Mouse (Mus musculus) limb, embryonic 13.5 days (tissue): ENCODE results near the gene Dclk3. TPM values are rescaled to one million over a fixed set of nuclear protein-coding genes. Genes with fewer than 3 reads are reported as not detected.

Experiments used
- ATAC-seq: fragments of 200-750 bp; cut with Nextera tagmentation; 2 replicates; pipeline ENCODE4 v1.8.0; 2017; ENCODE audit warnings: low read depth, moderate number of reproducible peaks, moderate TSS enrichment; ENCODE audit not compliant: low FRiP score
- H3K27ac ChIP-seq: fragments of 300-500 bp; sonication (generic); 2 replicates; pipeline ENCODE4 v1.5.1; 2015; ENCODE audit warnings: inconsistent platforms, mild to moderate bottlenecking, moderate library complexity
- H3K27me3 ChIP-seq: fragments of 300-500 bp; sonication (generic); 2 replicates; pipeline ENCODE4 v1.6.1; 2015; ENCODE audit warnings: mild to moderate bottlenecking, inconsistent platforms
- H3K36me3 ChIP-seq: fragments of 300-500 bp; sonication (generic); 2 replicates; pipeline ENCODE4 v1.6.1; 2015; ENCODE audit warnings: inconsistent platforms, mild to moderate bottlenecking, moderate library complexity
- H3K4me1 ChIP-seq: fragments of 300-500 bp; sonication (generic); 2 replicates; pipeline ENCODE4 v1.6.1; 2015; ENCODE audit warnings: inconsistent platforms
- H3K4me2 ChIP-seq: fragments of 300-500 bp; sonication (generic); replicated peaks from 2 replicates; pipeline ENCODE4 v1.6.1; 2015; ENCODE audit warnings: inconsistent platforms, mild to moderate bottlenecking, moderate library complexity
- H3K4me3 ChIP-seq: fragments of 300-500 bp; sonication (generic); 2 replicates; pipeline ENCODE4 v1.5.1; 2015; ENCODE audit warnings: moderate library complexity, mild to moderate bottlenecking, inconsistent platforms
- H3K9ac ChIP-seq: fragments of 300-500 bp; sonication (generic); 2 replicates; pipeline ENCODE4 v1.6.1; 2015; ENCODE audit warnings: mild to moderate bottlenecking, inconsistent platforms
- H3K9me3 ChIP-seq: fragments of 300-500 bp; sonication (generic); 2 replicates; pipeline ENCODE4 v1.6.1; 2016; ENCODE audit warnings: inconsistent platforms
- WGBS: fragments of 180-500 bp; shearing (Covaris S2); methylation state at CpG from one replicate; pipeline ENCODE4 v1.1.7; 2015; 5-methylcytosine and 5-hydroxymethylcytosine counted together
- polyA plus RNA-seq: library from polyadenylated mRNA; unstranded; fragments of >200 nt; fragmentation: Nextera tagmentation; extraction: Ambion mirVana; gene quantifications from 2 replicates; pipeline ENCODE4 v1.2.1, GENCODE M21; 2015

Gene Dclk3
- polyA plus RNA-seq, 1 experiment from 2014 or later = 0.46 TPM

DNA sequence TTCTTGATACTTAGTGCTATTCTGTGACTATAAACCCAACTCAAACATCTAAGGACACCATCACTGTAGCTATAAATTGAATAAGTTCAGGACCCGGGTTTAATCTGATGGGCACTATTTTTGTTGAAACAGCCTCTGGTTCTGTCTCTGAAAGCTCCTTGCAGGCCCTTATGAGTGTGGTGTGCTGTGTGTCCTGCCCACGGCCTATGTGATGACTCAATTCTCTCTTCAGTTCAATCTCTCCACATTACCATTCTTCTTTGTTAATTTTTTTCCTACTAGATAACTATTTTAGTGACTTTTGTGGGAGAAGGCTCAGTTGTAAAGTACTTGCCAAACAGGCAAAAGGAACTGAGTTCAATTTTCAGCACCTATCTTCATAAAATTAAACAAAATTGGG is 7.3 kb downstream of the Dclk3 start:
- H3K27me3 ChIP-seq = peaks cover 3% of the 10 kb centered on the region
- H3K4me3 ChIP-seq = no peak overlapping the region
- no peaks in the 10 kb centered on the region for H3K36me3 ChIP-seq
- no peak overlapping the region for H3K27ac ChIP-seq
- no peak overlapping the region for H3K4me2 ChIP-seq
- no peaks in the 10 kb centered on the region for H3K4me1 ChIP-seq
- H3K9me3 ChIP-seq = no peaks in the 10 kb centered on the region
- WGBS = 78% methylated on average over 2 of the region's 2 CpGs
- H3K9ac ChIP-seq = no peak overlapping the region
- ATAC-seq = no peak

DNA sequence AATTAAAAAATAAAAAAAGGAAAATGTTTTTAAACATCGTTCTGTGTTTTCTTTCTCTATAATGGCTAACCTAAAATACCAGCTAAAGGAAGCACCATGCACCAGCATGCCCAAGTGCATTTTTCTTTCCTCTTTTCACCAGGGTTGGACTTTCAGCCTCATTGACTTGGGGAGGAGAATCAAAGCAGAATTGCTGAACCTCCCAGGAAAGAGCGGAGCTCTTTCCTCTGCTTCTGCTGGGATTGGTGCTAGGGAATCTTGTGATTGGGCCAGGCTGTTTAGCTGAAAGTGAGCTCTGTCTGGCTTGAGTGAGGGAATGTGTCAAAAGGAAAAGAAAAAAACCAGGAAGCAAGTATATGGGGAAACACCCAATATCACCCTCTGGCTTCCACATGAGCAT is 10.1 kb downstream of the Dclk3 start:
- no peak for ATAC-seq
- Histone ChIP-seq H3K4me1 (no peaks in the 10 kb centered on the region), H3K27ac (no peak overlapping the region), H3K4me3 (no peak overlapping the region), H3K4me2 (no peak overlapping the region), H3K27me3 (no peaks in the 10 kb centered on the region), H3K36me3 (no peaks in the 10 kb centered on the region), H3K9me3 (no peaks in the 10 kb centered on the region), H3K9ac (no peak overlapping the region)
- WGBS = 85% methylated on average over 2 of the region's 2 CpGs

DNA sequence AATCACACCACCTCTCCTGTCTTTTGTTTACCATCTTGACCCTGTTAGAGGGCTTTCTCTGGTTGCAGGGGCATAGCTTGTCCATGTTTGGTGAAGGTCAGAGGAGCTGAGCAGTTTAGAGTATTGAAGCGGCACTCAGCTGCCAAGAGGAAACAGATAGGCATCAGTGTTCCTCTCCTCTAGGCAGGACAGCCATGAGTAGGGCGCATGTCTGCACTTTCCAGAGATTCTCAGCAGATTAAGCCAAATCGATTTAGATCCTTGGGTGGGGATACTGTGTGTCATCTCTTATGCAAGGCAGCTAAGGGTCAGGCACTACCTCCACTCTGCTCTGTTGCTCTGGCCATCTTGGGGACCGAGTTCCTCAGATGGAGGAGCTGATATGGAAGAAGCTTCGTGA is 11.0 kb downstream of the Dclk3 start:
- Histone ChIP-seq H3K4me3 (no peak overlapping the region), H3K9me3 (no peaks in the 10 kb centered on the region), H3K4me1 (no peaks in the 10 kb centered on the region), H3K27ac (no peak overlapping the region), H3K4me2 (no peak overlapping the region), H3K36me3 (no peaks in the 10 kb centered on the region), H3K27me3 (no peaks in the 10 kb centered on the region), H3K9ac (no peak overlapping the region)
- ATAC-seq = no peak
- 88% methylated on average over 5 of the region's 5 CpGs for WGBS

DNA sequence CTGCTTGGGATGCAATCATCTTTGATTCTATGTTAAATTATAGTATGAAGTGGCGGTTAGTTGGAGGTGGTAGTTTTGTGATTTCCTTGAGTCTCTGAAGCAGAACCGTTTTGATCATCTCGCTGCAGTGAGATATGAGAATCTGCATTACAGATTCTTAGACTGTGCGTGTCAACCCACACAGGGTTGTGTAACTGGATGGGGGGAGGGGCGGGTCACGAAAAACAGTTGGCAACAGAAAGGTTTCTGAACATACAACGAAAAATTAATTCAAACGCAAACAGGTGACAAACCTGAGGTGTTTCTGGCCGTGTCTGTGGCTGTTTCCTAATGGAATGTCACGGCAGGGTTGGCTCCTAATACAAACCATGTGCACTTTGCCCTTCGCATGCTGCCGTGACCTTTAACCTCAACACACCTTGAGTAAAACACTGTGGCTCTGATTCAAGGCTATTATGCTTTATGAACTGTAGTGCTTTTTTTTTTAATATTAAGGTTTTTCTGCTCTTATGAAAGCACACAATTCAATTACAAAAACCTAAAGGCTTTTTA is 12.0 kb downstream of the Dclk3 start:
- no peak for ATAC-seq
- no peaks in the 10 kb centered on the region for H3K36me3 ChIP-seq
- no peak overlapping the region for H3K27ac ChIP-seq
- no peak overlapping the region for H3K9ac ChIP-seq
- no peak overlapping the region for H3K4me2 ChIP-seq
- no peaks in the 10 kb centered on the region for H3K4me1 ChIP-seq
- no peaks in the 10 kb centered on the region for H3K9me3 ChIP-seq
- H3K4me3 ChIP-seq = no peak overlapping the region
- 53% methylated on average over 12 of the region's 12 CpGs for WGBS
- H3K27me3 ChIP-seq = no peaks in the 10 kb centered on the region

DNA sequence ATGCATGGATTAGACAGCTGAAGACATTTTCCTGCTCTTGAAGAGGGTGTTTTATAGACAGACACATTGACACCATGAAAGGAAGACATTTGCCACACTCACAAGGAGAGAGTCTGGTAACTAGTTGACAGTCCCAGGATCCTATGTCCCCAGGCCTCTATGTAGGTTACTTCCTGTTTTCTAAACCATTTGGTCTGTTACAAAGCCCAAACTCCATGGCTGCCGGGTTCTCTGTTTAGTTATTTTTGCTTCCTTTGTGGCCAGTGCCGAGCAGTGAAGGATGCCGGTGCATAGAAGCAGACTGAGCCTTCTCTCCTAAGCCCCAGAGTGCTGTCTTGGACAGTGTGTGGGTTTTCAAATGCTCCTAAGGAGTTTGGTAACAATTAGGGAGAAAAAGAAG is 15.0 kb downstream of the Dclk3 start:
- H3K27ac ChIP-seq = no peak overlapping the region
- H3K4me2 ChIP-seq = no peak overlapping the region
- no peaks in the 10 kb centered on the region for H3K9me3 ChIP-seq
- no peak for ATAC-seq
- no peak overlapping the region for H3K9ac ChIP-seq
- H3K4me3 ChIP-seq = no peak overlapping the region
- H3K36me3 ChIP-seq = no peaks in the 10 kb centered on the region
- 63% methylated on average over 3 of the region's 3 CpGs for WGBS
- no peaks in the 10 kb centered on the region for H3K27me3 ChIP-seq
- H3K4me1 ChIP-seq = no peaks in the 10 kb centered on the region

DNA sequence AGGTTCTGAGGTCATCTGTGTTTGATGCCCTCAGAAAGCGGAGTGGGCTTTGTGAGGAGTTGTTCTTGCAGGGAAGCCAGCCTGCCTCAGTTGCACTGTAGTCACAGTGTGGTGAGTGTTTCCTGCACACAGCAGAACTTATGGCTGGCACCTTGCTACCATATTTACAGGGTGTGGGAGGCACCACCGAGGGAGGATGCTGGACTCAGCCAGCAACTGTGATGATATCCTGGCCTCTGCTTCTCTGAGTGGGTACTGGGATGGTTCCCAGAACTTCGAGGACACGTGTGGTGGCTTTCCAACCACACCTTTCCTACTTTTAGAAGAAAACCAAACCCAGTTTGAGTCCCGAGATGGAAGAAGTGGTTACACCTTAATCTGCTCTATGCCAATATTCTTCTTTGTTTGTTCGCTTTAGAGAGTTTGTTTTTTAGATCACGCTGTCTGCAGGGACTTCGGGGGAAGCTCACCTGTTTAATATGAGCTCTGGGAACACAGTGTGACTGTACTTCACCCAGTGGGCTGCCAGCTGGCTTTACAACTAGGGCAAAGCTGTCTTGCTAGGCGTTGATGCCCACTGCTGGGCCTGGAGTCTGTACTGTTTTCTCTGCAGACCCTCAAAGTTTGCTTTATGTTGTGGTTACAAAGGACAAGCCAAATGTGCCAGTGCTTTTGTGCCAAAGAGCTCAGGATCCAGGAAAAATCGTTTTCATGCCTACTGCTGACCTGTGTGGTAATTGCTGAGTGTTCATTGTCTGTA is 18.5 kb downstream of the Dclk3 start:
- no peaks in the 10 kb centered on the region for H3K36me3 ChIP-seq
- no peaks in the 10 kb centered on the region for H3K9me3 ChIP-seq
- H3K4me3 ChIP-seq = no peak overlapping the region
- no peak for ATAC-seq
- WGBS = 79% methylated on average over 10 of the region's 10 CpGs
- H3K27ac ChIP-seq = no peak overlapping the region
- peaks cover 20% of the 10 kb centered on the region for H3K4me1 ChIP-seq
- H3K27me3 ChIP-seq = no peaks in the 10 kb centered on the region
- H3K4me2 ChIP-seq = no peak overlapping the region
- no peak overlapping the region for H3K9ac ChIP-seq

DNA sequence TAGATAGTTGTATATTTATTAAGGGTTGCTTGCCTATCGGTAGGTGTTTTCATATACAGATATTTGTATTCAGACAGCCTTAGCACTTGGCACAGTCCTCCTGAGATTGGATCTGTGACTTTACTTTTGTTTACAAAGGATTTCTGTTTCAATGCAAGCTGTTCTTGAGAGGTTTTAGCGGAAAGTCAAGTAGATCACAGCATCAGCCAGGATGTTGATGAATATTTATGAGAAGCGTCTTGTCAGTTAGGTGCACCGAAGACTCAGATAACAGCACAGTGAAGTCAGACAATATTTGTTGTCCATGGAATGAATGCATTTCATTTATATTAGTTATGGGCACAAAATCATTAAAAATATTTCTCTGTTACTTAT is 19.0 kb downstream of the Dclk3 start:
- Histone ChIP-seq H3K27me3 (no peaks in the 10 kb centered on the region), H3K27ac (no peak overlapping the region), H3K4me2 (no peak overlapping the region), H3K9me3 (no peaks in the 10 kb centered on the region), H3K36me3 (no peaks in the 10 kb centered on the region), H3K4me1 (peaks cover 22% of the 10 kb centered on the region), H3K9ac (no peak overlapping the region), H3K4me3 (no peak overlapping the region)
- WGBS = 85% methylated on average over 4 of the region's 4 CpGs
- ATAC-seq = no peak

DNA sequence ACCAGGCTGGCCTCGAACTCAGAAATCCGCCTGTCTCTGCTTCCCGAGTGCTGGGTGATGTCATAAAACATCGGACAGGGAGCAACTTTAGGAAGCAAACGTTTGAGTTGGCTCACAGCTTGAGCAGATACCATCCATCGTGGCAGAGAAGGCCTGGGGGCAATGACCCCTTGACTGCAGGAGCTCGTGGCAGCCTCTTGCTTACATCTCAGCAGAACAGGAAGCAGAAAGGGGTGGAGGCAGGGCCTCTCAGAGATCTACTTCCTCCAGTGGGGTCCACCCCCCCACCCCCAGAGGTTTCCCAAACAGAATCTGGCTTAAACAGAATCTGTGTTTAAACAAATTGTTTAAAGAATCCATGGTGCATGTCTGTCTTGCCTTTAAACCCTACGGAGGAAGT is 20.6 kb downstream of the Dclk3 start:
- Histone ChIP-seq H3K27ac (no peak overlapping the region), H3K4me2 (no peak overlapping the region), H3K36me3 (no peaks in the 10 kb centered on the region), H3K4me1 (peaks cover 22% of the 10 kb centered on the region), H3K9ac (no peak overlapping the region), H3K9me3 (no peaks in the 10 kb centered on the region), H3K27me3 (no peaks in the 10 kb centered on the region), H3K4me3 (no peak overlapping the region)
- WGBS = 62% methylated on average over 8 of the region's 8 CpGs
- ATAC-seq = no peak

DNA sequence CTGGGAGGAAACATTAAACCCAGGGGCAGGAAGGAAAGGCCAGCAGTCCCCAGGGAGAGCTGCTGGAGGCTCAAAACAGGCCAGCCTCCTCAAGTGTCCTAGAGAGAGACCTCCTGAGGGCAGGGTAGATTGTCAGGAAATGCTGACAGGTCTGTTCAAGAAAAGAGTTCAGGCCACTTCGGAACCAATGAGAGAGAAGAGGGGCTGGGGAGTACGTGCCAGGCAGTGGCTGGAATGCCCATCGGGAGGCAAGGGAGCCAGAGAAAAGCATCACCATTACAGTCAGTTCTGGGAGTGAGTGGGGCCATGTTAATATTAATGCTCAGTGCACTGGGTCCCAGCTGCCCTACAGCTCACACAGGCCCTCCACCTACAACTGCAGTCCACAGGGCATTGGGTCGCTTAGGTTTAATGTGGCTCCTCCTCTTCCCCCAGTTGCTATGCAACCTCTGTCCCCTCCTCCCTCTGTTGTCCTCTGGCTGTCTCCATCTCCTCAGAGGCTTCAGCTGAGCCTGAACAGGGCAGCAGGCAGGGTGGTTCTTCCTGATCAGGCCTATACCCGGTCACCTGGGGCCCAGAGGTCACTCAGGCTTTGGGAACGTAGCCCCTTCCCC is 21.4 kb downstream of the Dclk3 start:
- 30% methylated on average over 6 of the region's 6 CpGs for WGBS
- no peaks in the 10 kb centered on the region for H3K36me3 ChIP-seq
- peaks cover 22% of the 10 kb centered on the region for H3K4me1 ChIP-seq
- H3K4me3 ChIP-seq = no peak overlapping the region
- H3K4me2 ChIP-seq = no peak overlapping the region
- H3K9ac ChIP-seq = no peak overlapping the region
- no peaks in the 10 kb centered on the region for H3K27me3 ChIP-seq
- no peaks in the 10 kb centered on the region for H3K9me3 ChIP-seq
- peak; percentile 40 for ATAC-seq
- no peak overlapping the region for H3K27ac ChIP-seq

DNA sequence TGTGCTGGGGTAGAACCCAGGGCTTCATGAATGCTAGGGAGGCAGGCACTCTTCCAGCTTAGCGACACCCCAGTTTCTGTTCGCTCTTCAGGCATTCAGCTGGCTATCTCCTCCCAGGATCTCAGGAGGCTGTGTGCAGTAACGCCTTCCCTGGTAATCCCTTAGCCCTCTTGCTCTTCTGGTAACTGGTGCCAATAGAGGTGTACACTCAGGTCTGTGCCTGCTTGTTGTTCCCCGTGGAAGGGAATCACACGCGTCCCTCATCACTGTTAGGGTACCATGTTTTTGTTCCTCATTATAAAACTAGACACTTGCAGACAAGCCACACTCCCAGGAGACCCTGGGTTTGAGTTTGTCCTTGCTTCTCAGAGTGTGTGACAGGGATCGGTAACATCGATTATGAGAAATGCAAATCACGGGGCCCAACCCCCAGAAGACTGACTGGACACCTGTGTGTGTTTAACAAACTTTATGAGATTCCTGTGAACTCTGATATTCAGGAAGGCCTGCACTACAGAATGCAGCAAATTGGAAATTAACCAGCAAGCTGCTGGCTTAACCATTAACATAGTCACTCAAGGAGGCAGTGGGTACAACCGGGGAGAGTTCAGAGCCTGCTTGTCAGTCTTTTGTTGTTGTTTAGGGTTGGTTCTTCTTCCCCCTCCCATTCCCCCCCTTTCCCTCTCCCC is 22.7 kb downstream of the Dclk3 start:
- Histone ChIP-seq H3K27me3 (no peaks in the 10 kb centered on the region), H3K36me3 (no peaks in the 10 kb centered on the region), H3K27ac (no peak overlapping the region), H3K9me3 (no peaks in the 10 kb centered on the region), H3K9ac (no peak overlapping the region), H3K4me1 (peaks cover 22% of the 10 kb centered on the region), H3K4me2 (no peak overlapping the region), H3K4me3 (no peak overlapping the region)
- ATAC-seq = no peak
- 50% methylated on average over 10 of the region's 10 CpGs for WGBS

DNA sequence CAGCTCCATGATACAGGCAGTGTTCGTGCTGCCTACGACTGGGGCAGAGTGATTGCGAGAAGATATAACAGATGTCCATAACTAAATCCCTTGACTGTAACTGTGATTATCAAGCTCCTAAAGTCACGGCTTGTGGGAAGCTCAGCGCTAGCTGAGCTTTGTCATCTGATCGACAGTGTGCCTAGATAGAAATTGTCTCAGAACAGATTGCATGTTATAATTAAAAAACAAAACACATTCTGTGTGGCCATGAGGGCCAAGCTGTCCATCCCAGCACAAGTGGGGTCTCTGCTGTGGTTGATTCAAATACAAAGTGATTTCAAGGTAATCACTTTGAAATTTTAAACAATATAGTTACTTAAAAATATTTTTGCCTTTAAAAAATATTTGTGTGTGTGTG is 26.8 kb downstream of the Dclk3 start:
- Histone ChIP-seq H3K27me3 (no peaks in the 10 kb centered on the region), H3K4me1 (peaks cover 13% of the 10 kb centered on the region), H3K9me3 (no peaks in the 10 kb centered on the region), H3K4me2 (no peak overlapping the region), H3K4me3 (no peak overlapping the region), H3K9ac (no peak overlapping the region), H3K36me3 (no peaks in the 10 kb centered on the region), H3K27ac (no peak overlapping the region)
- no peak for ATAC-seq
- WGBS = 83% methylated on average over 6 of the region's 6 CpGs

DNA sequence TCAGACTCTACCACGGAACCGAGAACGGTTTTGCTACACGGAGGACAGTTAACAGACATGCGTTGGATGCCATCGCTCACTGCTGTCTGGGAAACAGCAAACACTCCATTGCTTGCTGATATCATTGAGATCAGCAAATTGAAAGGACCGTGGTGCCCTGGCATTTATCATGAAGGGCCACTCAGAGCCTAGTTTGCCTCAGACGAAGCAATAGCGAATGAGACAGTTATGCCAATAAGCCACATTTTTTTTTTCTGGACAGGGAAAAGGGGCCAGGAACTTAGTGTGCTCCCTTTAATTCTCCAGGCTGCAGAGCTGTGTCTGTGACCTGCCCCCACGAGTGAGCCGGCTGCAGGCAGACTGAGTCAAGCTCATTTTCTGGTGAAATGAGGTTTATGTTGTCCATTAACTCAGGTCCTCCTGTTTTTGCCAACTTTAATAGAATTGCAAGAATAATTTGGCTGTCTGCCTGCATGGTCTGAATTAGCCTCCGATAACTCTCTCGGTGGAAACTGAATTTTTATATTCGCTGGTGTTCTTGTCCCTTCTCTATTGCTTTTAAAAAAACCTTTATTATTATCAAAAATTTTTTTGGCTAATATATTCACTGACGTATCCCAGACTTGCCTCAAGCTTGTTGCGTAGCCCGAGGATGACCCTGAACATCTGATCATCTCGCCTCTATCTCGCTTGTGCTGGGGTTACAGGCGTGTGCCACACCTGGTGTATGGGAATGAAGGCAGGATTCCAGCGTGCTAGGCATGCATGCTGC is 35.0 kb downstream of the Dclk3 start:
- Histone ChIP-seq H3K4me2 (no peak overlapping the region), H3K4me3 (no peak overlapping the region), H3K27ac (no peak overlapping the region; the same call in 1 of the 2 replicates), H3K9ac (no peak overlapping the region), H3K27me3 (no peaks in the 10 kb centered on the region), H3K36me3 (no peaks in the 10 kb centered on the region), H3K4me1 (peaks cover 21% of the 10 kb centered on the region), H3K9me3 (no peaks in the 10 kb centered on the region)
- ATAC-seq = no peak
- 66% methylated on average over 21 of the region's 21 CpGs for WGBS
